ENCODE assay signal across 9 mouse cellular contexts in genomic region chrX:56456379-56456778, GRCm38 (mm10). TPM values are rescaled to one million over a fixed set of nuclear protein-coding genes. Genes with fewer than 3 reads are reported as not detected.
DNase-seq lines count a peak whose midpoint lies in the region; ATAC-seq and TF ChIP-seq lines count a peak whose summit lies in the region.
"Had no signal": no experiment of that assay in that cellular context is flagged by ENCODE, and none has a peak within 500 bp of the region (broad histone marks: within the 10 kb centered on the region; RNA-seq: fewer than 3 reads in every experiment).

No protein-coding gene starts in this region.

- no peaks in the 10 kb centered on the region for H3K27me3 ChIP-seq in hindbrain, postnatal 0 days (ENCODE audit: insufficient read depth, low read length)
- H3K27me3 ChIP-seq in midbrain, embryonic 15.5 days (replicated peaks), result no peaks in the 10 kb centered on the region

- peak; percentile 2 to 10 for DNase-seq in layer of hippocampus, adult 2 months (ENCODE audit: low spot score in 2 of 2)
- no peak for DNase-seq in layer of hippocampus, postnatal 25 days (ENCODE audit: extremely low spot score in 1 of 2, low spot score in 1 of 2)
- peak; percentile 27 for DNase-seq in MN1 (ENCODE audit: low spot score)
- peak; percentile 39 for DNase-seq in embryo, embryonic 10.5 days (ENCODE audit: low spot score)
- DNase-seq in hindbrain, postnatal 0 days (ENCODE audit: low spot score), result peak; percentile 2
- no peak for DNase-seq in frontal cortex, postnatal 25 days (ENCODE audit: low spot score in 2 of 2)

- H3K4me1 ChIP-seq in hindbrain, postnatal 0 days (ENCODE audit: insufficient read depth, low read length), result no peaks in the 10 kb centered on the region
- 0 out of 2 replicates have a peak, but pooled peaks cover 3% of the 10 kb centered on the region for H3K4me1 ChIP-seq in midbrain, embryonic 15.5 days

- H3K27ac ChIP-seq in layer of hippocampus, adult 2 months, result peak overlapping the region; percentile 97
- peak overlapping the region; percentile 96 for H3K27ac ChIP-seq in hindbrain, postnatal 0 days
- peak overlapping the region; percentile 96 for H3K27ac ChIP-seq in midbrain, embryonic 15.5 days

- no peaks in the 10 kb centered on the region for H3K36me3 ChIP-seq in hindbrain, postnatal 0 days (ENCODE audit: insufficient read depth, low read length)
- no peaks in the 10 kb centered on the region for H3K36me3 ChIP-seq in midbrain, embryonic 15.5 days (replicated peaks)

- peak overlapping the region; percentile 59 for H3K4me2 ChIP-seq in hindbrain, postnatal 0 days (ENCODE audit: low read depth, low read length)
- H3K4me2 ChIP-seq in midbrain, embryonic 15.5 days, result peak overlapping the region; percentile 52

- H3K9ac ChIP-seq in hindbrain, postnatal 0 days (replicated peaks; ENCODE audit: low read length), result peak overlapping the region; percentile 81; the same call in 1 of the 2 replicates
- H3K9ac ChIP-seq in midbrain, embryonic 15.5 days, result peak overlapping the region; percentile 73

- H3K9me3 ChIP-seq in hindbrain, postnatal 0 days (ENCODE audit: low read length), result no peaks in the 10 kb centered on the region
- no peaks in the 10 kb centered on the region for H3K9me3 ChIP-seq in midbrain, embryonic 15.5 days

- WGBS in hindbrain, postnatal 0 days, result 30% methylated on average over 8 of the region's 8 CpGs
- WGBS in midbrain, embryonic 15.5 days, result 23% methylated on average over 8 of the region's 8 CpGs

- TF ChIP-seq CTCF in layer of hippocampus, adult 2 months (conservative IDR thresholded peaks at IDR 0.05), result no peak
- no peak for TF ChIP-seq CTCF in hindbrain, postnatal 0 days (IDR thresholded peaks at IDR 0.05; ENCODE audit: low read depth)

- H3K4me3 ChIP-seq in layer of hippocampus, adult 2 months, result peak overlapping the region; percentile 73
- H3K4me3 ChIP-seq in hindbrain, postnatal 0 days (ENCODE audit: low read length), result peak overlapping the region; percentile 55
- H3K4me3 ChIP-seq in midbrain, embryonic 15.5 days, result peak overlapping the region; percentile 58

- no peak; the same call in 1 of the 2 replicates for ATAC-seq in hindbrain, postnatal 0 days
- ATAC-seq in midbrain, embryonic 15.5 days (replicated peaks), result peak; percentile 35; the same call in 1 of the 2 replicates
- no peak for ATAC-seq in monocyte, adult 5-6 weeks (replicated peaks; ENCODE audit: insufficient number of reproducible peaks, low FRiP score, low TSS enrichment, poor library complexity, severe bottlenecking)

RNA-seq across cellular contexts. Expression of gene Ints6l, which starts 1.7 kb away (rescaled TPM):
- total RNA-seq in layer of hippocampus, adult 2 months (2021), result 10 to 100 TPM; 38.3 to 40.7 TPM
- 10 to 100 TPM; 26.4 to 39.0 TPM for total RNA-seq in layer of hippocampus, postnatal 25 days (2021)
- total RNA-seq in hindbrain, postnatal 0 days (2014; rRNA removed), result 20.4 and 22.7 TPM in 2 replicates
- polyA plus RNA-seq in hindbrain, postnatal 0 days (2015; fragmentation: Nextera tagmentation; extraction: Ambion mirVana), result 13.2 and 15.9 TPM in 2 replicates
- polyA plus RNA-seq in midbrain, embryonic 15.5 days (2015; fragmentation: Nextera tagmentation; extraction: Ambion mirVana), result 19.4 and 19.9 TPM in 2 replicates
- total RNA-seq in monocyte, adult 5-6 weeks (2017), result 62.3 to 99.4 TPM (median 94.4 TPM) in 3 replicates

RNA-seq across cellular contexts. Expression of gene Gm2174, which starts 8.6 kb away (rescaled TPM):
- not detected for total RNA-seq in layer of hippocampus, adult 2 months (2021)
- not detected for total RNA-seq in layer of hippocampus, postnatal 25 days (2021)
- not detected in 2 replicates for total RNA-seq in hindbrain, postnatal 0 days (2014; rRNA removed)
- polyA plus RNA-seq in hindbrain, postnatal 0 days (2015; fragmentation: Nextera tagmentation; extraction: Ambion mirVana), result 2.8 TPM in 1 of 2 replicates, not detected in the other
- 0.99 and 1.6 TPM in 2 replicates for polyA plus RNA-seq in midbrain, embryonic 15.5 days (2015; fragmentation: Nextera tagmentation; extraction: Ambion mirVana)
- total RNA-seq in monocyte, adult 5-6 weeks (2017), result 8.1 to 16.1 TPM in 2 of 3 replicates, not detected in the other
- polyA plus RNA-seq: gonadal fat pad, adult 2 months had no signal

Comparison
In these comparisons a context has a peak if more than half of its experiments do, and no peak if none do; other contexts are left out.
1. DNase-seq: peak in layer of hippocampus, adult 2 months (2 of 2), MN1 (single experiment), embryo, embryonic 10.5 days (single experiment) and hindbrain, postnatal 0 days (single experiment); none in layer of hippocampus, postnatal 25 days (0 of 2) and frontal cortex, postnatal 25 days (0 of 2).
2. Peak in every context shown above with its lines, with median percentiles within 50 percentile points of each other: H3K27ac ChIP-seq and H3K4me3 ChIP-seq.